Comparison of ENCODE assay signal across 25 mouse cellular contexts in the genomic region with DNA sequence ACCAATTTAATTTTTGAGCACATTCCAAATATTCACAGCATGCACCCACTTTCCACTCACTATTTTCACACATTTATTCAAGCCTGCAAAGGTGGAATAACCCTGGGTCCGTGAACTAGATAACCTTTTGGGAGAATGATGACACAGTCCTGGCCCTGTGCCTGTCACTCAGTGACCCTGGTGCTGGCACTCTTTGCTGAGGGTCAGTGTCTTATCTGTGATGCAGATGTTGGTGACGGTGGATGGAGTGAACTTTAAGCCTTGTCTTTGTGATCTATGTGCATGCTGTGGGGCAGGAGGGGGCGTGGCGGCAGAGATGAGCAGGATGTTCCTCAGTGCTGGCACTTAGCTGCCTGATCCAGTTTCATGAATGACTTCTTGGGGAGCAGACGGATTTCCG. TPM values are rescaled to one million over a fixed set of nuclear protein-coding genes. Genes with fewer than 3 reads are reported as not detected.
A peak's percentile ranks its signal among the peaks of the same experiment; 100 is the strongest.
DNase-seq lines count a peak whose midpoint lies in the region; ATAC-seq and TF ChIP-seq lines count a peak whose summit lies in the region.
"Had no signal": no experiment of that assay in that cellular context is flagged by ENCODE, and none has a peak within 500 bp of the region (broad histone marks: within the 10 kb centered on the region; RNA-seq: fewer than 3 reads in every experiment).

No protein-coding gene starts in this region.

- H3K4me1 ChIP-seq in liver, embryonic 12.5 days, result peaks cover 30% of the 10 kb centered on the region
- H3K4me1 ChIP-seq in liver, embryonic 13.5 days (replicated peaks), result peaks cover 30% of the 10 kb centered on the region
- peaks cover 4% of the 10 kb centered on the region; the same call in 1 of the 2 replicates for H3K4me1 ChIP-seq in neural tube, embryonic 14.5 days (ENCODE audit: control insufficient read depth, insufficient read depth, low read length)
- peaks cover 6% of the 10 kb centered on the region for H3K4me1 ChIP-seq in cerebellum, adult 2 months (ENCODE audit: control insufficient read depth, insufficient read depth, low read length)
- H3K4me1 ChIP-seq: embryonic facial prominence, embryonic 12.5 days; hindbrain, embryonic 12.5 days; limb, embryonic 10.5 days; limb, embryonic 15.5 days; midbrain, embryonic 13.5 days; stomach, embryonic 15.5 days had no signal

- 59% methylated on average over 6 of the region's 6 CpGs for WGBS in liver, embryonic 12.5 days (ENCODE audit: insufficient replicate concordance)
- 51% methylated on average over 6 of the region's 6 CpGs for WGBS in liver, embryonic 13.5 days (ENCODE audit: insufficient replicate concordance)
- 75% methylated on average over 6 of the region's 6 CpGs for WGBS in neural tube, embryonic 14.5 days
- WGBS in cerebellum, adult 2 months, result 27% methylated on average over 6 of the region's 6 CpGs

- H3K36me3 ChIP-seq in liver, embryonic 12.5 days, result no peaks in the 10 kb centered on the region
- no peaks in the 10 kb centered on the region for H3K36me3 ChIP-seq in liver, embryonic 13.5 days
- no peaks in the 10 kb centered on the region for H3K36me3 ChIP-seq in neural tube, embryonic 14.5 days (ENCODE audit: control insufficient read depth, insufficient read depth, low read length)
- H3K36me3 ChIP-seq: embryonic facial prominence, embryonic 12.5 days; heart, embryonic 10.5 days; heart, embryonic 15.5 days; hindbrain, embryonic 12.5 days; limb, embryonic 10.5 days; limb, embryonic 15.5 days; lung, embryonic 15.5 days; midbrain, embryonic 13.5 days; stomach, embryonic 15.5 days had no signal

- ATAC-seq in liver, embryonic 12.5 days, result no peak
- peak; percentile 60 for ATAC-seq in liver, embryonic 13.5 days (ENCODE audit: low read depth)
- ATAC-seq in neural tube, embryonic 14.5 days (ENCODE audit: low read depth), result peak; percentile 28; the same call in 1 of the 2 replicates
- ATAC-seq: forebrain, embryonic 14.5 days; intestine, postnatal 0 days; midbrain, embryonic 13.5 days; Patski had no signal

- H3K4me3 ChIP-seq in liver, embryonic 12.5 days, result no peak overlapping the region
- H3K4me3 ChIP-seq in liver, embryonic 13.5 days (replicated peaks), result no peak overlapping the region
- H3K4me3 ChIP-seq in neural tube, embryonic 14.5 days (ENCODE audit: low read depth, low read length), result no peak overlapping the region
- H3K4me3 ChIP-seq in cerebellum, adult 2 months (replicated peaks; ENCODE audit: insufficient read depth, low read depth, low read length), result no peak overlapping the region
- H3K4me3 ChIP-seq: embryonic facial prominence, embryonic 12.5 days; heart, embryonic 10.5 days; heart, embryonic 15.5 days; hindbrain, embryonic 12.5 days; limb, embryonic 10.5 days; limb, embryonic 15.5 days; lung, embryonic 15.5 days; midbrain, embryonic 13.5 days; stomach, embryonic 15.5 days had no signal

- H3K9ac ChIP-seq in liver, embryonic 12.5 days, result no peak overlapping the region
- no peak overlapping the region for H3K9ac ChIP-seq in liver, embryonic 13.5 days
- no peak overlapping the region for H3K9ac ChIP-seq in neural tube, embryonic 14.5 days (replicated peaks; ENCODE audit: low read depth, low read length)
- H3K9ac ChIP-seq: embryonic facial prominence, embryonic 12.5 days; heart, embryonic 15.5 days; hindbrain, embryonic 12.5 days; limb, embryonic 15.5 days; lung, embryonic 15.5 days; midbrain, embryonic 13.5 days; stomach, embryonic 15.5 days had no signal

- TF ChIP-seq CTCF in cerebellum, adult 2 months (IDR thresholded peaks at IDR 0.05; ENCODE audit: borderline replicate concordance, insufficient read depth, low read depth, low read length), result no peak

- DNase-seq in liver, result peak; percentile 14
- peak; percentile 43 for DNase-seq in adrenal gland, postnatal 14 days
- DNase-seq in liver, embryonic 13.5 days, result no peak
- no peak for DNase-seq in B cell, adult 2 months
- DNase-seq in cerebellum, adult 2 months, result no peak
- DNase-seq in Muller cell, postnatal 12 days (ENCODE audit: inconsistent ontology term), result no peak
- DNase-seq: gastrocnemius, postnatal 14 days; kidney, postnatal 25 days; lung, postnatal 36 days; right cerebral cortex, postnatal 25 days had no signal

- no peak overlapping the region for H3K4me2 ChIP-seq in liver, embryonic 12.5 days
- no peak overlapping the region for H3K4me2 ChIP-seq in liver, embryonic 13.5 days
- H3K4me2 ChIP-seq in neural tube, embryonic 14.5 days (ENCODE audit: low read depth, low read length), result no peak overlapping the region
- H3K4me2 ChIP-seq: embryonic facial prominence, embryonic 12.5 days; heart, embryonic 15.5 days; hindbrain, embryonic 12.5 days; limb, embryonic 15.5 days; lung, embryonic 15.5 days; midbrain, embryonic 13.5 days; stomach, embryonic 15.5 days had no signal

- no peaks in the 10 kb centered on the region for H3K9me3 ChIP-seq in liver, embryonic 12.5 days (replicated peaks)
- H3K9me3 ChIP-seq in liver, embryonic 13.5 days (replicated peaks), result no peaks in the 10 kb centered on the region
- no peaks in the 10 kb centered on the region for H3K9me3 ChIP-seq in neural tube, embryonic 14.5 days (ENCODE audit: control insufficient read depth, low read length)
- H3K9me3 ChIP-seq: embryonic facial prominence, embryonic 12.5 days; heart, embryonic 10.5 days; heart, embryonic 15.5 days; hindbrain, embryonic 12.5 days; limb, embryonic 10.5 days; limb, embryonic 15.5 days; lung, embryonic 15.5 days; midbrain, embryonic 13.5 days; stomach, embryonic 15.5 days had no signal

- H3K27ac ChIP-seq in liver, embryonic 12.5 days, result no peak overlapping the region
- no peak overlapping the region for H3K27ac ChIP-seq in liver, embryonic 13.5 days
- H3K27ac ChIP-seq in neural tube, embryonic 14.5 days (ENCODE audit: low read depth, low read length), result no peak overlapping the region
- H3K27ac ChIP-seq in cerebellum, adult 2 months (ENCODE audit: insufficient read depth, low read length), result no peak overlapping the region
- H3K27ac ChIP-seq: embryonic facial prominence, embryonic 12.5 days; heart, embryonic 10.5 days; heart, embryonic 15.5 days; hindbrain, embryonic 12.5 days; limb, embryonic 10.5 days; limb, embryonic 15.5 days; lung, embryonic 15.5 days; midbrain, embryonic 13.5 days; stomach, embryonic 15.5 days had no signal

- no peak for TF ChIP-seq POLR2A in cerebellum, adult 2 months (IDR thresholded peaks at IDR 0.05; ENCODE audit: borderline replicate concordance, insufficient read depth, low read length)

- no peaks in the 10 kb centered on the region for H3K27me3 ChIP-seq in liver, embryonic 12.5 days (replicated peaks)
- H3K27me3 ChIP-seq in liver, embryonic 13.5 days, result no peaks in the 10 kb centered on the region
- no peaks in the 10 kb centered on the region for H3K27me3 ChIP-seq in neural tube, embryonic 14.5 days (ENCODE audit: control insufficient read depth, insufficient read depth, low read length)
- no peaks in the 10 kb centered on the region; the same call in 1 of the 2 replicates for H3K27me3 ChIP-seq in cerebellum, adult 2 months (ENCODE audit: control insufficient read depth, insufficient read depth, low read length)
- H3K27me3 ChIP-seq: CH12.LX; embryonic facial prominence, embryonic 12.5 days; heart, embryonic 15.5 days; hindbrain, embryonic 12.5 days; limb, embryonic 15.5 days; lung, embryonic 15.5 days; midbrain, embryonic 13.5 days; Patski; stomach, embryonic 15.5 days had no signal

RNA-seq across cellular contexts. Expression of a gene that starts 41.3 kb away (rescaled TPM):
- 7.0 and 7.3 TPM in 2 replicates for polyA plus RNA-seq in liver, embryonic 12.5 days (2016; fragmentation: Nextera tagmentation; extraction: Ambion mirVana)
- 8.4 and 8.5 TPM in 2 replicates for total RNA-seq in adrenal gland, postnatal 14 days (2021)
- 3.6 and 5.8 TPM in 2 replicates for polyA plus RNA-seq in liver, embryonic 13.5 days (2015; fragmentation: Nextera tagmentation; extraction: Ambion mirVana)
- 77.6 and 82.3 TPM in 2 replicates for polyA plus RNA-seq in neural tube, embryonic 14.5 days (2014; fragmentation: Nextera tagmentation; extraction: Ambion mirVana)
- 29.8 and 31.8 TPM in 2 replicates for polyA plus RNA-seq in cerebellum, adult 2 months (2012; rRNA removed)
- total RNA-seq: CH12.LX had no signal

Comparison
In these comparisons a context has a peak if more than half of its experiments do, and no peak if none do; other contexts are left out.
1. DNase-seq: peak in liver (single experiment) and adrenal gland, postnatal 14 days (single experiment); none in liver, embryonic 13.5 days (single experiment), B cell, adult 2 months (0 of 2), cerebellum, adult 2 months (0 of 2) and Muller cell, postnatal 12 days (single experiment).